Mouse (Mus musculus): ENCODE data around the gene Fam19a2.

Gene Fam19a2

GRCm38 (mm10) chr10:123572342-123573070 is 308.7 kb downstream of the Fam19a2 start:
- no peak for DNase-seq

- no peak for DNase-seq
These were observed 314.0 kb downstream of the Fam19a2 start for GRCm38 (mm10) chr10:123577823-123578222.

DNA sequence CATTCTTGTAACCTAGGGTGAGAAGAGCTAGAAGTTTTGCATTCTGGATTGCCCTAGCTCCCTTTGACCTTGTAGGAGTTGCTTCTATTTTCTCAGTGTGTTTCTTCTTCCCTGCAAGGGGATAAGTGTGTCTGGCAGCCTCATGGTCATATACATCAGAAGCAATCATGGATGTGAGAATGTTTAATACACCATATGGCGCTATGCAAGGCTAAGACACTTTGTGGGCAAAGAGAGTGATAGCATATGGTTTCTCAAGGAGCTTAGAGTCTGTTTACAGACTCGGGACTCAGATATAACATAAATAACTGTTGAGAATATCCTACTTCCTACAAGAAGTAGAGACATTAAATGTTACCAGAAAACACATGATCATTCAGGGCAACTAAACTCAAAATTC is 315.2 kb downstream of the Fam19a2 start:
- DNase-seq = no peak

DNA sequence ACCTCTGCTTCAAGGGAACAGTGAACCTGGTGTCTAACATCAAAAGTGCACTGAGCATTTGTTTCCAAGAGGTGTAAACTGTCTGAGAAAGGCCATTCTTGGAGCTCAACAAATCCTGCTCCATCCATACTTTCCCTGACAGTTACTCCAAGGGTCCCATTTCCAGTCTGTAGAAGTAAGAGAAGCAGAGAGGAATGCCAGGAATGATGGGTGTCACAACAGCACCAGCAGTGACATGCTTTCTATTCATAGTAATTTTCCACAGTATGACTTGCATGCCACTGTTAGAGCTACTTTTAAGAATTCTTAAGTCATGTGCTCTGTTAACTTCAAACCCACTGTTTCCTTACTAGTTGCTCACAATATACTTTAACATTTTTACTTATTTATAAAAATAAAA is 331.2 kb downstream of the Fam19a2 start:
- no peak for DNase-seq

DNA sequence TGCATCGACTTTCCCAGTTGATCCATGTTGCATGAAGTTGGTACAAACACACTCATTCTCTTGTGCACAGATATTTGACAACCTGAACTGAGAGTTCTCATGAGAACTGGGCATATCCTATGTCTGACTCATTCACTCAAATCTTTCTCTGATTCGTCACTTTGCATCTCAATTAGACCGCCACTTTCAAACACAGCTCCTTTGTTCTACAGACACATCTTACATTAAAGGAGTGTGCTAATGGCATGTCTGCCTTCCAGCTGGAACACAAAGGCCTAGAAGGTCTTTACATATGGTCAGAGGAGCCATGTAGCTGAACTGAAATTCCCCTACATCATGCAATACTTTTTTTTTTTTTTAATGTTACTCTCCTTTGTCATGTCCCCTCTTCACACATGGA is 333.3 kb downstream of the Fam19a2 start:
- no peak for DNase-seq

- no peak for DNase-seq
These were observed 341.9 kb downstream of the Fam19a2 start for GRCm38 (mm10) chr10:123605671-123606070.

DNA sequence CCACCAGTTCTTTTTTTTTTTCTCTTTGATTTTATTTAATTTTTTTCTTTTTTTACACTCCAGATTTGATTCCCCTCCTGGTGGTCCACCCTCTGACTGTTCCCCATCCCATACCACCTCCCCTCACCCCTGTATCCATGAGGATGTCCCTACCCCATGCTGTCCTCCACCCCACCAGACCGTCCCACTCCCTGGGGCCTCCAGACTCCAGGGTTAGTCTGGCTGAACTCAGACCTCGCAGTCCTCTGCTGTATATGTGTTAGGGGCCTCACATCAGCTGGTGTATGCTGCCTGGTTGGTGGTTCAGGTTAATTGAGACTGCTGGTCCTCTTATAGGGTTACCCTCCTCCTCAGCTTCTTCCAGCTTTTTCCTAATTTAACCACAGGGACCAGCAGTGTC is 362.9 kb downstream of the Fam19a2 start:
- no peak for DNase-seq

DNA sequence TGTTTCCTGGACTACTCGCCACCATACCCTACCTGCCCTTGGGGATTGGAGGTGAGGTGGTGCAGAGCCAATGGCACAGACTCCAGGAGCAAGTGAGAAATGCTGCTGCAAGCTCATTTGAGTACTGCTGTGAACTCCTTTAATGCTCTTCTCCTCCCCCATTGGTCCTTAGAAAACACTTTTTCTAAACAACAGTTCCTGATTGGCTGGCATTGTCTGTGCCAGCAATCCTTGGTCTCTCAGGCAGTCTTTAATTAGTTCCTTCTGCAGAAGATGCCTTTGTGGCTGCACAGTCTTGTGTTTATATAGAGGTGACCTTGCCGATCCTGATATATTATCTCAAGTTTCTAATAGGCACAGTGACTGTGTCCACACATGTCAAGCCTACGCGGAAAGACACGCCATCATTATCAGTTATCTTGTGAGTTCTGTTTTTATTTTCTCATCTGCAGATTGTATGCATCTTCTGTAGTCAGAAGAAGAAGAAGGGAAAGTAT is 365.5 kb downstream of the Fam19a2 start:
- no peak for DNase-seq

GRCm38 (mm10) chr10:123632029-123632428 is 368.2 kb downstream of the Fam19a2 start:
- DNase-seq = no peak

DNA sequence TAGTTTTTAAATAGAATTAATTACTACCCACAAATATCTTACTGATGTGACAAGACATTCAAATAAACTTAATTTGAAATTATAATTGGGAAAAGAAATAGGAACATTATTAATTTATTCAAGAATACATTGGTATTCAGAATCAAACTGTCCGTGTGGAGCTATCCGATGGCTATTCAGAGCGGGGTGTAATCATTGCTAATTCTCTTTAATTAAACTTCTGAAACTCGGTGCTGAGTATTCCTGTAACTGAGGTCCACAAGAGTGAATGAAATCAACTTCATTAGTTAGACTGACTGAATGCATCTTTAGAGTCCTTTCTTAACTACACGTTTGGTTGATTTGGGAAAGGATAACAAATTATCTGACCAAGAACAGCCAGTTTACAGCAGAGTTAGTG is 372.9 kb downstream of the Fam19a2 start:
- DNase-seq = no peak

DNA sequence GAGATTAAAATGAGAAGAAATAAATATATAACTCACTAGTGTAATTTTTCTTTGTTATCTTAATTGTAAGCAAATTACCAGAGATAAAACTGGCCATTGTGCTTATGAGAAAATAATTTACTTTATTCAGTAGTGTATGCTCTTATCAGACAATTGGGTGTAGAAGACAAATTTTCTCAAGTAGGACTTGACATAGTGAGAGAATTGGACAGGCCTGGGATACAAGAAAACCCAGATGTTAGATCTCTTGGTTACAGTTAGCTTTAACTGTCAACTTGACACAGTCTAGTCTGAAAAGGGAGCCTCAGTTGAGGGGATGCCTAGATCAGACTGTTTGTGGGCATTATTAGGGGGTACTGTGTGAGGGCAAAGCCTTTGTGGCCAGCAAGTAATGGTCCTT is 373.7 kb downstream of the Fam19a2 start:
- no peak for DNase-seq

DNA sequence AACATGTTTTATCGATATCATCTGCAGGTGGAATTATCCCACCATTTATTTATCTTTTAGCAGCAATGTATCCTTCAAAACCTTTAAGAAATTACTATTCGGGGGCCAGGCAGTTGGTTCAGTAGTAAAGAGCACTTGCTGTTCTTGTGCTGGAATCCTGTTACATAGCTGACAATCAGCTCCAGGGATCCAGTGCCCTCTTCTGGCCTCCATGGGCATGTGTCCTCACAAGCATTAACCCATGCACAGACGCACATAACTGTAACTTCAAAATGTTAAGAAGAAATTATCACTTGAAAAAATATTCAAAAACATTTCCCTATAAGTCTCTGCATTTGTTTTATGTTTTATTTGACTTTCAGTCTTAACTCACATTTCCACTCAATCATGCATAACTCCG is 381.8 kb downstream of the Fam19a2 start:
- DNase-seq = no peak

DNA sequence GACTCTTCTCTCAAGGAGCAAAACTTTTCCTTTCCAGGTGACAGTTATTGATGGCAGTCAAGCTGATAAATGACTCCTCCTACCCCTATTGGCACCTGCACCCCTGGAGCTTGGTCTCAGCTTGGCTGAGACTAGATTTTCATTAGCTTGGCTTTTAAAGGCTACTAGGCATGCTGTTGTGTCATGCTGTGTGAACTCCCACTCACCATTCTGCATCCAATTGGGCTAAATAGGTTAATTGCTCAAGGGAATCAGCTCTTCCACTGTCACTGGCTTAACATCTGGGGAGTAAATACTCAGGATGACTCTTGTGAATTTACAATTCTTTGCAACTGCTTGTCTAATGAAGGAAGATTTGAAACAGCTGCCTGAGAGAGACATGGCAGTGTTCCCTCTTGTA is 407.4 kb downstream of the Fam19a2 start:
- no peak for DNase-seq

GRCm38 (mm10) chr10:123678284-123678864 is 414.6 kb downstream of the Fam19a2 start:
- no peak for DNase-seq

GRCm38 (mm10) chr10:123682718-123683255 is 419.0 kb downstream of the Fam19a2 start:
- no peak for DNase-seq

GRCm38 (mm10) chr10:123692186-123692925 is 428.6 kb downstream of the Fam19a2 start:
- no peak for DNase-seq

- no peak for DNase-seq
These were observed 429.1 kb downstream of the Fam19a2 start for GRCm38 (mm10) chr10:123692926-123693224.

- no peak for DNase-seq
These were observed 438.8 kb downstream of the Fam19a2 start for GRCm38 (mm10) chr10:123702595-123702994.

DNA sequence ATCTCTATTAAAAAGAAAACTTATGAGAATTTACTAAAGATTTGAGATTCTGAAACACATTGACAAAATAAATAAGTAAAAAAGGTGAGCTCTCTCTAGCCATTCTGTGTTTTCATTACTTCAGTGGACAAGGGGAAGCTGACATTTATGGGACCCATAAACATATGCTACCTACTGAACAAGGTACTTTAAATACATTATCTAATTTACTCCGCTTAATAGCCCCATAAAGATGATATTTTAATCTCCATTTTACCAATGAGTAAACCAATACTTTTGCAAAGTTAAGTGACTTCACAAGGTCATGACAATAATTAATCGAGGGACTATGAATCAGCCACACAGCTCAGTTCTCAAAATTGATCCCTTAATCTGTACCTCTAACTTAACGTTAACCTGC is 443.2 kb downstream of the Fam19a2 start:
- DNase-seq = no peak

- no peak for DNase-seq
These were observed 446.9 kb downstream of the Fam19a2 start for GRCm38 (mm10) chr10:123710738-123711137.

GRCm38 (mm10) chr10:123721952-123722460 is 458.2 kb downstream of the Fam19a2 start:
- no peak for DNase-seq

- DNase-seq = no peak
These were observed 459.8 kb downstream of the Fam19a2 start for GRCm38 (mm10) chr10:123723641-123724040.

- no peak for DNase-seq
These were observed 484.5 kb downstream of the Fam19a2 start for GRCm38 (mm10) chr10:123748317-123748716.
